Mouse (Mus musculus) fibroblast of lung, adult 2 months (primary cell): ENCODE measurements around the gene Otub1.

ENCODE experiments used
- DNase-seq: peaks from one replicate; pipeline ENCODE4 v3.0.0-alpha.2; 2011; ENCODE audit warnings: low read depth

The Otub1 gene

GRCm38 (mm10) chr19:7209907-7210646, 4.0 kb upstream of the Otub1 start:
- DNase-seq: no peak

GRCm38 (mm10) chr19:7205326-7205725, 790 bp downstream of the Otub1 start:
- no peak for DNase-seq

- DNase-seq: no peak
These were observed 1.2 kb downstream of the Otub1 start for GRCm38 (mm10) chr19:7204898-7205297.

GRCm38 (mm10) chr19:7200427-7200826, 5.7 kb downstream of the Otub1 start:
- no peak for DNase-seq

GRCm38 (mm10) chr19:7199089-7199488, 7.0 kb downstream of the Otub1 start:
- DNase-seq: no peak

- DNase-seq: no peak
These were observed 8.7 kb downstream of the Otub1 start for GRCm38 (mm10) chr19:7197445-7197844.

GRCm38 (mm10) chr19:7196741-7197270, 9.3 kb downstream of the Otub1 start:
- no peak for DNase-seq

GRCm38 (mm10) chr19:7195900-7196728, 10.0 kb downstream of the Otub1 start:
- no peak for DNase-seq

GRCm38 (mm10) chr19:7192561-7192967, 13.6 kb downstream of the Otub1 start:
- no peak for DNase-seq

- no peak for DNase-seq
These were observed 14.5 kb downstream of the Otub1 start for GRCm38 (mm10) chr19:7191639-7192038.

GRCm38 (mm10) chr19:7190986-7191385, 15.1 kb downstream of the Otub1 start:
- DNase-seq: no peak

- no peak for DNase-seq
These were observed 17.1 kb downstream of the Otub1 start for GRCm38 (mm10) chr19:7189026-7189425.

- DNase-seq: no peak
These were observed 19.0 kb downstream of the Otub1 start for GRCm38 (mm10) chr19:7187157-7187556.

- DNase-seq: no peak
These were observed 20.3 kb downstream of the Otub1 start for GRCm38 (mm10) chr19:7185715-7186291.

GRCm38 (mm10) chr19:7185059-7185458, 21.1 kb downstream of the Otub1 start:
- DNase-seq: no peak

GRCm38 (mm10) chr19:7183419-7183818, 22.7 kb downstream of the Otub1 start:
- no peak for DNase-seq

GRCm38 (mm10) chr19:7182273-7182949, 23.7 kb downstream of the Otub1 start:
- no peak for DNase-seq

- DNase-seq: no peak
These were observed 24.6 kb downstream of the Otub1 start for GRCm38 (mm10) chr19:7181496-7181895.

GRCm38 (mm10) chr19:7180756-7181405, 25.2 kb downstream of the Otub1 start:
- no peak for DNase-seq

- no peak for DNase-seq
These were observed 27.2 kb downstream of the Otub1 start for GRCm38 (mm10) chr19:7178841-7179452.
